Mouse (Mus musculus) gastrocnemius, adult 18-20 months (tissue): ENCODE results near the gene Pde2a. TPM values are rescaled to one million over a fixed set of nuclear protein-coding genes. Genes with fewer than 3 reads are reported as not detected.
A peak's percentile ranks its signal among the peaks of the same experiment; 100 is the strongest.
"Not testable (repeated sequence)": the region's sequence is repeated elsewhere in the genome, so short reads cannot be mapped to it uniquely, and the experiment has no call there.

Experiments
- DNase-seq: peaks from one replicate; pipeline ENCODE4 v3.0.0; 2021; ENCODE audit warnings: low spot score
- total RNA-seq, 2 experiments: library from RNA; stranded (reverse); gene quantifications; 2 replicates each; pipeline ENCODE4 v1.2.3; 2021

Gene Pde2a
- total RNA-seq, 2 experiments from 2014 or later, result 21.0 to 23.0 TPM

DNA sequence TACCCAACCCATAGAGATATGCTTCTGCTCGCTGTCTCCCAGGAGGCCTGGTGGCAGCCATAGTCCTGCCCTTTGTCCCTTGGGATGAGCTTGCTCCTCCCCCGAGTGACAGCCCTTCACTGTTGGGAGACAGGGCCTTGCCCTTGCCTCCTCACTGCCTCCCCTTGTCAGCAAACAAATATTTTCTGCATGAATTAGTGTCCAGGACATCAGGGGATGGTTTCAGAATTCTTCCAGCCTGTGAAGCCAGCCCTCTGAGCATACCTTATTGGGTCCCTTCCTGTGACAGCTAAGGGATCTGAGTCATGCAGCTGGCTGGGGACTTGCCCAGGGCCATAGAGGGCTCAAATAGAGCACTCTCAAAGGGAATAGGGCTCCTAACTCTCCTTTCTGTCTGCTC lies 87.7 kb downstream of the Pde2a start:
- DNase-seq, result no peak

DNA sequence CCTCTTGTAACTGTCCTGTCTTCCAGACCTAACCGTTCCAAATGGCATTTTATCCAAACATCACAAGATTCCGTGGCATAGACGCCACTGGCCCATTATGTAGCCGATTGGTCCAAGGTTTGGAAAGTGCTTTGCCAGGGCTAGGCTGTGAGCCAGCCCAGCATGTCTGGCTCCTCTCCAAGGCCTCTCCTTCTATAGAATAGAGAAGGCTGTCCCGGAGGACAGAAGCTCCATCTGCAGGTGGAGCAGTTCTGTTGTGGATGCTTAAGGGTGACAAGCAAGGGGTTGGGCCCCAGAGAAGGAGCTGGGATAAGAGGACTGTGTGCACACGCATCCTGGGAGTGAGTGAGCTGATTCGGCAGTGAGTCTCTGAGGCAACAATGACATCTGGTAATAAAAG lies 92.2 kb downstream of the Pde2a start:
- DNase-seq, result no peak

DNA sequence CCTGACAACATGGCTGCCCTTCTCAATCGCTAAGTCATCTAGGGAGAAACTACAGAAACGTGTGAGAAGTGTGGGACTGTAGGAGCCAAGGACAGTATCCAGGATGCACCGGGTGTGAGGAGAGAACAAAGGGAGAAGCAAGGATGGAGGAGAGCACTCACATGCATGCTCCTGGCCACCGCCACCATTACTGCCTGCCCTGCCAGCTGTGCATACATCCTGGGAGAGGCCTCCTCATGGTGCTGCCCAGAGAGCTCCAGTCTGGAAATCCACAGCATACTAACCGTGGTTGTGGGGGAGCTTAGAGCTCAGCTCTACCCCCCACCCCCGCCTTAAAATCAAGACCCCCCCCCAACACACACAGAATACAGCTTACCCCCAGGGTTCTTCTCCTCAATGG lies 93.3 kb downstream of the Pde2a start:
- no peak for DNase-seq

DNA sequence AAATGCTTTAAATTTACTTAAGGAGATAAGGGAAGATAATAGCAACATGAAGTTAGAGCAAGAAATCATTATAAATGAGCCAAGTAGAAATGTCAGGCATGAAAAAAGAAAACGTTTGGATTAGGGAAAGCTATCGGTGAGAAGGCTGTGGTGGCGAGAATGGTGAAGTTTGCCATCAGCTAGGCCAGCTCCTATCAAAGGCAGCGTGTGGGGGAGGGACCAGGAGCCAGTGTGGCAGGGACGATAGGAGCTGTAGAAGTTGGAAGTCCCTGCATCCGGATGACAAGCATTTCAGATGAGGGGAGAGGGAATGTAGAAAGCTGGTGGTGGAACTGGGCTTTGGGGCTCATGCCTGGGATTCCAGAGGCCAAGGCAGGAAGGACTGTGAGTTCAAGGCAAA lies 93.8 kb downstream of the Pde2a start:
- no peak for DNase-seq

DNA sequence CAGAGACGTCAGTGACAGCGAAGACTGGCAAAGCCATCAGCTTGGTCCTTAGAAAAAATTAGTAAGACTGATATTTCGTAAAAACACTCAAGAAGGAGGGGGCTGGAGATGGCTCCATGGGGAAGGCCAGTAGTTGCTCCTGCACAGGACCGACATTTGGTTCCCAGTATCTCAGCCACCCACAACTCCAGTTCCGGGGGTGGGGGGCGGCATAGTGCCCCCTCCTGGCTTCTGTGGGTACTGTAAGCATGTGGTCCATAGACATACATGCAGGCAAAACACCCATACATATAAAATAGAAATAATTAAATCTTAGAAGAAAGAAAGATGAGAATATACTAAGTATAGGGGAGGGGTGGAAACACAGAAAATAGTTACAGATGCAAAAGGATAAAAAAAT lies 95.0 kb downstream of the Pde2a start:
- no peak for DNase-seq

DNA sequence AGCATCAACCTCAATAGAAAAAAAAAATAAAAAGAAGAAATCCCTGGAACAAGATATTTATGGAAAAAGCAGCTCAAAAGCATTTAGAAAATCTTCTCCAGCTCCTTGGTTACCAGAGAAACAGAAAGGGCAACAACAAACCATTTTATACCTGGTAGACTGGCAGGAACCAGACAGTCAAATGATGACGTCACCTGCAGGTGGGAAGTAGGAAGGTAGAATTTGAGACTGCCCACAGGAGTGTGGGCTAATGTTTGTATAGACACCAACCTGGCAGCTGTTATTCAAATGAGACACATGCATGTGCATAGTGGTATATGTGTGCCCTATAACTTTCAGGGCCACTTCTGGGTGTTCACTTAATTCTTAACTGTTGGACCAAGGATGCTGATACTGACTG lies 100.2 kb downstream of the Pde2a start:
- no peak for DNase-seq

DNA sequence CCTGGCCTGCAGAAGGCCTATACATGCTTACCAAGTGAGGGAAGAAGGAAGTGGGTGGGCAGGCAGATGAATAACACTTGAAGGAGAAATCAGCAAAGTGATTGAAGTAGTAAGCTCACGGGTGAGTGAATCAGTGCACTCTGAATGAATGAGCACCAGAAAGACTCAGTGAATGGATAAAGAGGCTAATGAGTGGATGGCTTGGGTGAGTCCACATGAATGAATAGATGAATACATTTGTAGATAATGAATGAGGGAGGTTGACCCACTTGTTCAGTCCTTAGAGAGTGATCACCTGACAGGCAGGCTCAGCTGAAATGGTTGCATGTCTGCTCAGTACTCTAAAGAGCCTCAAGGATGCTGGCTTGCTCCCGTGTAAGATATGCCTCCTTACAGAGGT lies 101.7 kb downstream of the Pde2a start:
- no peak for DNase-seq

DNA sequence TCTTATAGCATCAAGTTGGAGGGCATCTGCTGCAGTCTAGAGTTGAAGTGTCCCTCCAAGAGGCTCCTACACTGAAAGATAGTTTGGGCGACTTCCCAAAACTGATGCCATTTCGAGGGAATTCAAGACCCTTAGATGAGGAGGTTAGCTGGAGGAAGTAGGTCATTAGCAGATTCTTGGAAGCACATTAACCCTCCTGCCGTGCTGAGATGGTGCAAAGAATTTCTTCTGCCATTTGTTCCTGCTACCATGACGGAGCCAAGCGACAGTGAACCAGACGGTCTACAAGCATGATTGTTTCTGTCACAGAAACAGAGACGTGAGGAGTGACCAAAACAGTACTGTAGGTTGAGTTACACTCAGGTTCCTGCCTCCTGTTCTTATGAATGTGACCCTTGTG lies 105.0 kb downstream of the Pde2a start:
- DNase-seq, result no peak

DNA sequence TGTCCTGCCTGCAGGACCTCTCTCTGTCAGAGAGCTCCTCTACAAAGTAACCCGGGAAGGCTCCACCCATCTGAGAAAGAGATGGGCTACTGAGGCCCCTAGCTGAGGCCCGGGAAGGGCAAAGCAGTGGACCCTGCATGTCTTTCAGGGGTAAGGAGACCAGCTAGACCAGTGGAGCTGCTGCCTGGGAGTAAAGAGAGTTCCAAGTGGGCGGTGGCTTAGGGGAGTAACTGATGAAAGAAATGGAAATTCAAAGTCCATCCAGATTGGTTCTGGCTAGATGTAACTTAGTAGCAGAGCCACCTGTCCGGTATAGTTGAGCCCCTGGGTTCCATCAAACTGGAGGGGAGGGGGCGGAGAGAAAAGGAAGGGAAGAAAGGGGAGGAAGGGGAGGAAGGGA lies 112.9 kb downstream of the Pde2a start:
- no peak for DNase-seq

DNA sequence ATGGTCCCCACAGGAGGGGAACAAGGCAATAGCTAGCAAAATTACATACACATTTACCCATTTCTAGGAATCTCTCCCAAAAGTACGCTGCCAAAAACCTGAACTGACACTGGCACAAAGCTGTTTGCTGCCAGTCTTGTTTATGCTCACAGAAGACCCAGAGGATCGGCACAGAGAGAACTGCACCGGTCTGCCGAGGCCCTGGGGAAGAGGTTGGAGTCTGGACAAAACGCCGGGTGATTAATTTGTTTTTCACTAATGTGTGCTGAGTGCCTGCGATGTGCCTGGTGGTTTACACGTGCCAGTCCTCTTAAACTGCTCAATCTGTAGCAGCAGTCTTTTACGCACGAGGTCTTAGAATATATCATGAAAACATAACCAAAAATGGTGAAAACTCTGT lies 113.6 kb downstream of the Pde2a start:
- no peak for DNase-seq

DNA sequence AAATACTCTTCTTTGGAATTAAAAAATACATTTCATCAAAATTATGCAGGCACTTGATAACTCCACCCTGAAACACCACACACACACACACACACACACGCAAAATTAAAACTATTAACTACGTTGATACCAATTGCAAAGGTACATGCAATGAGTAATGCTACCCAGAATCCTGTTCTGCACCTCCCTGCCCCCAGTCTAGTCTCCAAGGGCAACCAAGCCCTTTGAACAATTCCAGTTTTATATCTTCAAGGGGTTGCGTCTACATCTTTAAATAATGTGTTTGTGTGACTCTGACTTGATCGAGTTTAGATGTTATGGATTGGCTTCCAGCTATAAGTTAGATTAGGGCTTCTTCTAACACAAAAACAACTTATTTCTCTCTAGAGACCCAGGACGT lies 114.0 kb downstream of the Pde2a start:
- no peak for DNase-seq

DNA sequence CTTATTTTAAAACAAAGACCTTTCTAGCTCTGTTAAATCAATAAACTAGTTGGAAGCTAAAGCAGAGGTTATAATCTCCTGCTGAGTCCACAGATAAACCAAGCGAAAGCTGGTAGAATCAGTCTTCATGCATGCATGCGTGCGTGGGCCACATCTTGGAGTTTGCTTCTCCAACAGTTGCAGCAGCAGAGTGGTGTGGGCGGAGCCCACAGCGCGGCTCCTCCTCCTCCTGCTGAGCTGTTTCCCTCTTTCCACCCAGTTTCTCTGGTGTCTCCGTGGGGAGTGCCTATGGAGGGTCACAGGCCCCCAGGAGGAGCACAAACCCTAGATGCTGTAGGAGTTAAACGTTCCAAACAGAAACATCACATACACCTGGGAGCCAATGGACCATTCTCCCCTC lies 116.0 kb downstream of the Pde2a start:
- DNase-seq, result no peak

DNA sequence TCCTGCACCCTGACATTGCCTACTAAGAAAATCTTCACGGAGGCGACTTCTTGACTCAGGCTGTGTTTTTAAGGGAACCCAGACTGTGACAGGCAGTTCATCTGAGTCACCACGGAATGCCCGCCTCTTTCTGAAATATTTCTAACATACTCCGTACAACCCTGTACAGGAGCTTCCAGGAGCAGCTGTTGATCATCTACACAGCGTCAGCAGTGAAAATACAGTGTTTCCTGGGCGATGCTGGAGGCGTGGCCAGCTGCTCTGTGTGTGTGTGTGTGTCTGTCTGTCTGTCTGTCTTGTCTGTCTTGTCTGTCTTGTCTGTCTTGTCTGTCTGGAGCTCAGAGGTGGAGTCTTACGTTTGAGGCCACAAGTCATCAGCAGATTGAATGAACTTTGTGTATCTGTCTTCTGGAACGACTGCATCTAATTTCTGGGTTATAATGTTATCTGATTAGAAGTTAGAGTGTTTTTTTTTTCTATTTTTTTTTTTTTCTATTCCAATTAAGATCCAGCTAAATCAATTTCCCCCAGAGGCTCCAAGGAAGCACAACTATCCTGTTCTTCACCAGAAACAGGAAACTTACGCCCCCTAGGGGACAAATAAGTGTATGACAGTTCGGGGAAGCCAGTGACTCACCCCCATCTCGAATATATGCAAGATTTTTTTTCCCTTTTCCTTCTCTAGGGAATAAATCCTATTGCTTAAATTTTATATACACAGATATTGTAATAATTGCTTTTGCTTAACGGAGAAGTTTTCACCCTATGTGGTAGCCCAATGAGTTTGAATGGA lies 116.8 kb downstream of the Pde2a start:
- peak; percentile 38 for DNase-seq

DNA sequence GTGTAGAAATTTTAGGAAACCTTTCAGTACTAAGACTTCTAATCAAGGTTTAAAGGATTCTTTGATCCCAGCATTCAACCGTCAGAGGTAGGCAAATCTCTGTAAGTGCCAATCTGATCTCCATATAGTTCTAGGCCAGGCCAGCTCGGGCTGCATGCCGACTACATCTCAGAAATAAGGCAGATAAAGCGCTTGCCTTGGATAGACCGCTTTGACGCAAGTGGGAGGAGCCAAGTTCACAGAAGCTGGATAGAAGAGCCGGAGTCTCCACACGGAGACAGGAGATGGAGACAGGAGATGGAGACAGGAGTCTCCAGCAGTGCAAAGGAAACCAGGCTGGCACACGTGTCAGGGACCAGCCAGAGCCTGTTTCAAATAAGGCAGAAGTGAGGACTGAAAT lies 118.3 kb downstream of the Pde2a start:
- DNase-seq, result no peak

DNA sequence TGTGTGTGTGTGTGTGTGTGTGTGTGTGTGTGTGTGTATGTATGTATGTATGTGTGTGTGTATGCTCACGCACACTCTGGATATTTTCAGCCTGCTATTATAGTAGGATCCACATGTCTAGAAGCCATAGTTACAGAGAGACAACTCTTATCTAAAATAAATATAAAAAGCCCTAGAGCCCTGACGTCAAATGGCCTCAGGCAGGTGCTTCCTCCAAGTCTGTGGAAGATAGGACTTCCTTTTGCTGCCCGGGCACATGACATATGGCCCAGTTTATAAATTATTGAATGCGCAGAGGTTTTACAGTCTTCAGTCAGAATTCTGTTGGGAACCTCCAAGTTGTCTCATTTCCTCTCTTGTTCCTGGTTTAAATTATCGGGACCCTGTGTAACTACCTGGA lies 119.2 kb downstream of the Pde2a start:
- no peak for DNase-seq

DNA sequence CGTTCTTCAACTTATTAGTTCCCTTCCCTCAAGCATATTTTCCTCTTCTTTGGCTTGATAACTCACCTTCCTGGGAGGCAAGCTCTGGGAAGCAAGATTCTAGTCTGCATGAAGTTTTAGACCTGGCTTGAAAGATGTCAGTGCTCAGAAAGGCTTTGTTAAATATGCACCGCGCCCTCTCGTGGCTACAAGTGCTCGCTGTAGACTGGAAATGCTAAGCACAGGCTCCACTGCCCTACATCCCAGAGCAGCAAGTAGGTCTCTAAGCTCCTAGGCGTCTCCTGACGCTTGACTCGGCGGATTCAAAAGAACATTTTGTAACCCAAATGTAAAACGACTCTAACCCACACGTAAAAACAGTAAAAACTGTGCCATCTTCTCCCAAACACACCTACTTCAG lies 119.6 kb downstream of the Pde2a start:
- DNase-seq, result peak; percentile 59

DNA sequence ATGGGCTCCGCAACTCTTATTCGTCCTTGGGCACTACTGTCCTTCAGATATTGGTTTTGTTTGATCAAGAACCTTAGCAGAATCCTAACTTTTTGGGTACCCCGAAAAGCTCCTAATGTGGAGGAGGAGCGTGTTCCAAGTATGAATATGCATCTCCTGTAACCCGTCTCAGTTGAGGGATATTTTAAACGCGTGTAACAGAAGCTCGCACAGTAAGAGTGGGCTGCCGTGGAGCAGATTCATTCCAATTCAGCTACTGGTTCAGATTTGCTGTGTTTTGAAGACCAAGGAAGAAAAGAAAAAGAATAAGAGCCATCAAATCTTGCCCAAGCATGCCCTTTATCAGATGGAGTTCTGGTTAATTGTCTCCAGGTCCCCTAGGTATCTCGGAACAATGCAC lies 120.2 kb downstream of the Pde2a start:
- no peak for DNase-seq

DNA sequence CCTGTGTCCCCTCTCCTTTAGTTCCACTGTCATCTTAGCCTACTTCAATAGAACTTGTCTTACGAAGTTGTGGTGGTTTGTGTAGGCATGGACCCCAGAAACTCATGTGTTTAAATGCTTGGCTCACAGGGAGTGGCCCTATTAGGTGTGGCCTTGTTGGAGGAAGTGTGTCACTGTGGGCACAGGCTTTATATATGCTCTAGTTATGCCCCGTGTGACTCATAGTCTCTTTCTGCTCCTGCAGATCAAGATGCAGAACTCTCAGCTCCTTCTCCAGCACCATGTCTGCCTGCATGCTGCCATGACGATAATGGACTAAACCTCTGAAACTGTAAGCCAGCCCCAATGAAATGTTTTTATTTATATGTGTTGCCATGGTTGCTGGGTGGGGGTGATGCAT lies 126.2 kb downstream of the Pde2a start:
- no peak for DNase-seq

DNA sequence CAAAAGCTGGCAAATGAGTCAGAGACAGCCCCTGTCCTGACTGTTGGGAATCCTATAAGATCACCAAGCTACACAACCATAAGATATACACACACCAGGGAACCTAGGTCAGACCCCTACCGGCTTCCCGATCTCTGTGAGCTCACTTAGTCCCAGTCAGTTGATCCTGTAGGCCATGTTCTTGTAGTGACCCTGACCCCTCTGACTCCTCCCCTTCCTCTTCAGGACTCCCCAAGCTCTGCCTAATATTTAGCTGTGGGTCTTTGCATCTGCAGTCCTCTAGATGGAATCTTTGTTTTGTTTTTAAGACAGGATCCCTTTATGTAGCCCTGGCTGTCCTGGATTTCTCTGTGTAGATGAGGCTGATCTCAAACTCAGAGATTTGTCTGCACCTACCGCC lies 127.8 kb downstream of the Pde2a start:
- no peak for DNase-seq

DNA sequence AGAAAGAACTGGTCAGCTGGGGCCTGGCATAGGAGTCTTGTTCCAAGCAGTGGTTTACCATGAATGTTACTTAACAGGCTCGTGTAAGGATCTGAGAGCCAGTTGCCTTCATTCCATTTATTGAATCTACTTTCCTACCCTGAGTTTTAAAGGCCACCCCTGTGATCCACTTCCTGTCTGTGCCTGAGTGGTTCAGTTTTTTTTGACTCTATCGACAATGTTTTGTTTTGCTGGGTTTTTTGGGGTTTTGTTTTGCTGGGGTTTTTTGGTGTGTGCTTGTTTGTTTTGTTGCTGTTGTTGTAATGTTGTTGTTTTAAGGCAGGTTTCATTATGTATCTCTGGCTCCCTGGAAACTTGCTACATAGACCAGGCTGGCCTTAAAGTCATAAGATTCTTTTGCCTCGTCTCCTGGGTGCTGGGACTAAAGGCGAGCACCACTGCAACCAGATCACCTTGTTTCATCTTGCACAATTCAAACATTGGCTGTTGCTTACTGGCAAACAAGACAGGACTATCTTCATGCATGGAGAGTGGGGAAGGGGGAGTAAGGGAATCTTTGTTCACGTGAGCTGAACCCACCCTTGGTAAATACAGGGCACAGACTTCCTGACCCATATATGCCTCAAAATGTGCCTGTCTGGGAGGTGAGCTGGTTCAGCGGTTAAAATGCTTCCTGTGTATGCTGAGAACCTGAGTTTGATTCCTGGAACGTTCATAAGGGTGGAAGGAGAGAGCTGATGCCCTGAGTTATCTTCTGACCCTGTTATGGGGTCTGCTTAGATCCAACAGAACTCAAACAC lies 129.4 kb downstream of the Pde2a start:
- no peak for DNase-seq

DNA sequence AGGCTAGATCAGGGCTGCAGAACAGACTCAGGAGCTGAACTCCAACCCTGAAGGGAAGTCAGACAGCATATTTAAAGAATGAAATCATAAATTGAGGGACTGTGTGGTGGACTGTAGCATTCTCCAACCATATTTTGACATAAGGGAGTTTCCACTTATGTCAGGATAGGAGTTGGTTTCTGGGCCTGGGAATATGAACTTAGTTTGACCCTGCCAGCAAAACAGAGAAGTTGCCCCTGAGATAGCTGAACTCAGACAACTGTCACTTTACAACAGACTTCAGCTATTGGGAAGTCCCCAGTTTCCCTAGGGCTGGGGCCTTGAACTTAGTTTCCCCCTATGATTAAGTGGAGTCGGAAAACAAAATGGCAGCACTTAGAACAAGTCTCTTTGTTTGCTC lies 130.0 kb downstream of the Pde2a start:
- DNase-seq, result no peak

DNA sequence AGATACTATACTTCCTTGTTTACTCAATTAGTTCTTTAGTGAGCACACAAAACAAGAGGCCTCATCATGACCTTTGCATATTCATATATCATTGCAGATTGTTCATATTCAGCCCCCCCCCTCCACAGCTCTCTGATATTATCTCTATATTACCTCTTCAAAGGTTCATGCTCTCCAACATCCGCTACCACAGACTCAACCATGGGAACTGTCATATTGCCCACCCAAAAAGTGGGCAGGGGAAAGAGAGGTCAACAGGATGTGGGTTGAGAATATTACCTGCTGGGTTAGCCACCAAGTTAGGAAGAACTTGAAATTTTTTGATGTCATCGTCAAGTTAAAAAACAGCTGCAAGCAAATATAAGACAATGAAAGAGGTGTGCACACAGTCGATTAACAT lies 134.0 kb downstream of the Pde2a start:
- not testable (repeated sequence) for DNase-seq

DNA sequence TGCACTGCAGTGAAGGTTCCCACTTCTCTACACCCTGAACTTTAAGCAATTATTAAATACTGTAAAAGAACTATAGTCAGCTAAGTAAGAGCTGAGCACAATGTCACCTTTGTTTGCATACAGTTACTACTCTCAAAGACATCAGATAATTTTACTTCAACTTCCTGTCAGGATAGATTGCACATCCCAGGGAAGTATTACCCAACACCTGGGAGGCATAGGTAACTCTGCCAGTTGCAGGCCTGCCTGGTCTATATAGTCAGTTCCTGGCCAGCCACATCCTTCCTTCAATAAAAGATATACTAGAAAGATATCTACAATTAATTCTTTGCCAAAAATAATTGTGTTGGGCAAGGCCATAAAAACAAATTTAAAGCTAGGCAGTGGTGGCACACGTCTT lies 135.9 kb downstream of the Pde2a start:
- DNase-seq, result no peak
